Mouse (Mus musculus) liver, postnatal 0 days (tissue): ENCODE results near the gene Clic6. TPM values are rescaled to one million over a fixed set of nuclear protein-coding genes. Genes with fewer than 3 reads are reported as not detected.

ENCODE experiments used
- ATAC-seq: fragments of 200-750 bp; cut with Nextera tagmentation; 2 replicates; pipeline ENCODE4 v1.8.0; 2017; ENCODE audit warnings: mild to moderate bottlenecking, moderate library complexity
- DNase-seq: peaks from one replicate; pipeline ENCODE4 v3.0.0-alpha.2; 2016
- H3K27ac ChIP-seq: fragments of 300-500 bp; sonication (generic); 2 replicates; pipeline ENCODE4 v1.5.1; 2014; ENCODE audit warnings: antibody characterized with exemption, moderate library complexity, mild to moderate bottlenecking, low read depth
- H3K27me3 ChIP-seq: fragments of 300-500 bp; sonication (generic); 2 replicates; pipeline ENCODE4 v1.6.1; 2014; ENCODE audit warnings: low read length, control low read depth, mixed read lengths; ENCODE audit not compliant: insufficient read depth
- H3K36me3 ChIP-seq: fragments of 300-500 bp; sonication (generic); replicated peaks from 2 replicates; pipeline ENCODE4 v1.6.1; 2014; ENCODE audit warnings: mild to moderate bottlenecking, control low read depth, low read length, moderate library complexity, mixed read lengths; ENCODE audit not compliant: insufficient read depth
- H3K4me1 ChIP-seq: fragments of 300-500 bp; sonication (generic); 2 replicates; pipeline ENCODE4 v1.6.1; 2014; ENCODE audit warnings: antibody characterized with exemption, mild to moderate bottlenecking, control low read depth; ENCODE audit not compliant: insufficient read depth
- H3K4me2 ChIP-seq: fragments of 300-500 bp; sonication (generic); 2 replicates; pipeline ENCODE4 v1.6.1; 2014; ENCODE audit warnings: low read depth, mild to moderate bottlenecking, low read length, moderate library complexity, mixed read lengths
- H3K4me3 ChIP-seq: fragments of 300-500 bp; sonication (generic); 2 replicates; pipeline ENCODE4 v1.5.1; 2014; ENCODE audit warnings: low read depth, low read length
- H3K9ac ChIP-seq: fragments of 300-500 bp; sonication (generic); replicated peaks from 2 replicates; pipeline ENCODE4 v1.6.1; 2014; ENCODE audit warnings: mild to moderate bottlenecking, moderate library complexity
- H3K9me3 ChIP-seq: fragments of 300-500 bp; sonication (generic); 2 replicates; pipeline ENCODE4 v1.6.1; 2016; ENCODE audit warnings: mild to moderate bottlenecking, control low read depth, low read length, mixed read lengths
- CTCF ChIP-seq: sonication (generic); IDR thresholded peaks from 2 replicates; pipeline ENCODE4 v1.5.1; 2016; ENCODE audit warnings: antibody characterized with exemption, low read depth
- EP300 ChIP-seq: IDR thresholded peaks from 2 replicates; pipeline ENCODE4 v1.6.1; 2016; ENCODE audit warnings: antibody characterized with exemption, low read depth, mild to moderate bottlenecking
- WGBS: fragments of 180-500 bp; shearing (Covaris S2); extraction: QIAGEN DNeasy Blood & Tissue Kit; methylation state at CpG from one replicate; pipeline ENCODE4 v1.1.7; 2014; ENCODE audit not compliant: insufficient replicate concordance; 5-methylcytosine and 5-hydroxymethylcytosine counted together
- polyA plus RNA-seq: library from polyadenylated mRNA; unstranded; fragments of >200 nt; fragmentation: Nextera tagmentation; extraction: Ambion mirVana; gene quantifications from 2 replicates; pipeline ENCODE4 v1.2.1, GENCODE M21; 2015

Gene Clic6
- 0.31 and 0.32 TPM in 2 replicates for polyA plus RNA-seq

GRCm38 (mm10) chr16:92485436-92485835, at the start of gene Clic6:
Gene Clic6 (plus strand): TSS chr16:92485736.
- no peak within 1 kb of the TSS for H3K9ac ChIP-seq
- H3K27me3 ChIP-seq = no peaks in the 10 kb centered on the region
- WGBS = 81% methylated on average over 5 of the region's 5 CpGs
- no peak within 1 kb of the TSS for H3K4me2 ChIP-seq
- 0 out of 2 replicates have a peak, but pooled peaks cover 2% of the 10 kb centered on the region for H3K4me1 ChIP-seq
- H3K36me3 ChIP-seq = no peaks in the 10 kb centered on the region
- H3K4me3 ChIP-seq = no peak within 1 kb of the TSS
- TF ChIP-seq EP300 = no peak
- no peak for TF ChIP-seq CTCF
- ATAC-seq = no peak
- H3K9me3 ChIP-seq = no peaks in the 10 kb centered on the region
- no peak within 1 kb of the TSS for H3K27ac ChIP-seq
- no peak for DNase-seq

- Histone ChIP-seq H3K27ac (no peak overlapping the region), H3K27me3 (no peaks in the 10 kb centered on the region), H3K9me3 (no peaks in the 10 kb centered on the region), H3K36me3 (no peaks in the 10 kb centered on the region), H3K9ac (no peak overlapping the region), H3K4me1 (peaks cover 9% of the 10 kb centered on the region), H3K4me3 (no peak overlapping the region), H3K4me2 (no peak overlapping the region)
- TF ChIP-seq EP300 = no peak
- no peak for TF ChIP-seq CTCF
- DNase-seq (no peak), ATAC-seq (no peak)
- WGBS = 52% methylated on average over 2 of the region's 2 CpGs
Observed at GRCm38 (mm10) chr16:92439775-92440174, 45.8 kb upstream of the Clic6 start.

GRCm38 (mm10) chr16:92440229-92440628, 45.3 kb upstream of the Clic6 start:
- Histone ChIP-seq H3K36me3 (no peaks in the 10 kb centered on the region), H3K4me1 (peaks cover 11% of the 10 kb centered on the region), H3K9me3 (no peaks in the 10 kb centered on the region), H3K9ac (no peak overlapping the region), H3K27ac (no peak overlapping the region), H3K4me3 (no peak overlapping the region), H3K27me3 (no peaks in the 10 kb centered on the region), H3K4me2 (no peak overlapping the region)
- TF ChIP-seq EP300 (no peak), CTCF (no peak)
- DNase-seq (no peak), ATAC-seq (no peak)
- WGBS = 44% methylated on average over 8 of the region's 8 CpGs

- Histone ChIP-seq H3K9me3 (no peaks in the 10 kb centered on the region), H3K9ac (no peak overlapping the region), H3K36me3 (no peaks in the 10 kb centered on the region), H3K27me3 (no peaks in the 10 kb centered on the region), H3K27ac (no peak overlapping the region), H3K4me2 (no peak overlapping the region), H3K4me1 (peaks cover 11% of the 10 kb centered on the region), H3K4me3 (no peak overlapping the region)
- TF ChIP-seq EP300 = no peak
- 69% methylated on average over 3 of the region's 3 CpGs for WGBS
- ATAC-seq (no peak), DNase-seq (no peak)
Observed at GRCm38 (mm10) chr16:92441203-92441602, 44.3 kb upstream of the Clic6 start.

- Histone ChIP-seq H3K4me1 (peaks cover 11% of the 10 kb centered on the region), H3K27me3 (no peaks in the 10 kb centered on the region), H3K9ac (no peak overlapping the region), H3K27ac (no peak overlapping the region), H3K4me2 (no peak overlapping the region), H3K9me3 (no peaks in the 10 kb centered on the region), H3K4me3 (no peak overlapping the region), H3K36me3 (no peaks in the 10 kb centered on the region)
- no peak for ATAC-seq
- WGBS = 85% methylated on average over 11 of the region's 11 CpGs
- TF ChIP-seq CTCF (no peak), EP300 (no peak)
- DNase-seq = no peak
Observed at GRCm38 (mm10) chr16:92442150-92442549, 43.4 kb upstream of the Clic6 start.

GRCm38 (mm10) chr16:92442946-92443345, 42.6 kb upstream of the Clic6 start:
- 81% methylated on average over 4 of the region's 4 CpGs for WGBS
- Histone ChIP-seq H3K4me2 (no peak overlapping the region), H3K9ac (no peak overlapping the region), H3K36me3 (no peaks in the 10 kb centered on the region), H3K4me3 (no peak overlapping the region), H3K9me3 (no peaks in the 10 kb centered on the region), H3K27ac (no peak overlapping the region), H3K4me1 (peaks cover 11% of the 10 kb centered on the region), H3K27me3 (no peaks in the 10 kb centered on the region)
- DNase-seq = no peak
- TF ChIP-seq EP300 (no peak), CTCF (no peak)
- no peak for ATAC-seq

GRCm38 (mm10) chr16:92443644-92444113, 41.9 kb upstream of the Clic6 start:
- no peaks in the 10 kb centered on the region for H3K27me3 ChIP-seq
- DNase-seq (peak; percentile 40), ATAC-seq (peak; percentile 24)
- no peaks in the 10 kb centered on the region for H3K36me3 ChIP-seq
- H3K9ac ChIP-seq = no peak overlapping the region; the same call in 1 of the 2 replicates
- H3K4me2 ChIP-seq = no peak overlapping the region
- H3K4me3 ChIP-seq = no peak overlapping the region
- 23% methylated on average over 13 of the region's 13 CpGs for WGBS
- H3K27ac ChIP-seq = no peak overlapping the region
- H3K9me3 ChIP-seq = no peaks in the 10 kb centered on the region
- TF ChIP-seq EP300 (no peak), CTCF (peak; percentile 34)
- peaks cover 11% of the 10 kb centered on the region for H3K4me1 ChIP-seq
